Mouse (Mus musculus): ENCODE measurements around the gene Mttp. TPM values are rescaled to one million over a fixed set of nuclear protein-coding genes. Genes with fewer than 3 reads are reported as not detected.
A peak's percentile ranks its signal among the peaks of the same experiment; 100 is the strongest.

The Mttp gene
- 8.4 and 9.0 TPM in 2 replicates for polyA plus RNA-seq (2016; fragmentation: Nextera tagmentation; extraction: Ambion mirVana)

DNA sequence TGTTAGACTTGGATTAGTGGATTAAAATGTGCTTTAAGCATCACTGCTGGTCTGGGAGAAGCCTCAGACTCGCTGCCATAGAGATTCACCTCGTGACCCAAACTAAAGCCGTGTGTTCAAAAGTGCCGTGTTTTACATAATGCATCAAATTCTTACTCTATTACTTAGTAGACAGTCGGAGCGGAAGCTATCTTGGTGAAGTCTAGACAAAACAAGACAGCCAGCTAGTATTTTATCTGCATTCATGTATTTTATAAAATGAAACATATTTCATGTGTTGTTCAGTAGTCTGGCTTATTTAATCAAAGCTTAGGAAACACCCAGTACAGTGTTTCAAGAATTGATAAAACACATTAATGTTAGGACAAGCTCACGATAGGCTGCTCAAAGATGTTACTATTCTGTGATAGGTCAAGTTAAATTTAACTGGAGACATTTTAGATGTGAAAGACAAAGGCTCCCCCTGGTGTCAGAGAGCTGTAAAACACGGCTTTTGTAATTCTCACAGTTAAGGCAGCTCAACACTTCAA is at the start of gene Mttp:
Mttp (minus strand) TSS at position 327 of the 530 bp plus-strand sequence.
- Histone ChIP-seq H3K27ac (ENCODE audit: poor library complexity, severe bottlenecking) (peak within 1 kb of the TSS; percentile 100), H3K4me2 (peak within 1 kb of the TSS; percentile 73), H3K4me3 (peak within 1 kb of the TSS; percentile 64), H3K4me1 (replicated peaks) (no peaks in the 10 kb centered on the region), H3K27me3 (replicated peaks) (no peaks in the 10 kb centered on the region), H3K36me3 (peaks cover 9% of the 10 kb centered on the region), H3K9me3 (replicated peaks) (no peaks in the 10 kb centered on the region), H3K9ac (peak within 1 kb of the TSS; percentile 79)
- ATAC-seq (ENCODE audit: insufficient number of reproducible peaks, low FRiP score), result no peak
- WGBS, result 4% methylated on average over 8 of the region's 8 CpGs

DNA sequence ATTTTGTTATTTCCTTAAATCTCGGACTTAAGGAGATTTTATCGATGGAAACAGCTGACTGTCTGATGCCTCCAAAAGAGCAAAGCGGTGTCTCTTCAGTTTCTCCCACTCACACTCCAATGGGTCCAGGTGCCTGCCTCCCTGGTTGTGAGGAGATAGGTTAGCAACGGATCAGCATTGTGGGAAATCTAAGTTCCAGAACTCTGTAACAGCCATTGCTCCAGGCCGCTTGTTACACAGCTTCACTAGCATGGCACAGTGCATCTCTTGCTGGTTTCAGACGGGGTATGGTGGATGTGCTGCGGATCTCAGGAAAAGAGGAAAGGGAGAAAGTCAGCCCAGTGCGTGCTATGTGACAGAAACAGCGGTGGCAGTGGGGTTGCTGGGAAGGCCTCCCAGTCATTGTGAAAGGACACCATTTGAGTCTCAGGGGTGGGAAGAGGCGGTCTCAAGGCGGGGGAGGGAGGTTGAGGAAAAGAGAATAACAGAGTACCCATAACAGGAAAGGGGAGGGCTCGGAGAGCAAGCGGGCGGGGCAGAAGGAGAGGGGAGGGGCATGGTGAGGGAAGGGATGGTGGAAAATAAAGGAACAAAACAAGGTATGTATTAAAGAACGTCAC is 49.0 kb upstream of the Mttp start, which contains the start of gene 4930579F01Rik:
4930579F01Rik (minus strand) TSS at position 143 of the 620 bp plus-strand sequence.
- WGBS, result 70% methylated on average over 15 of the region's 15 CpGs
- H3K9ac ChIP-seq, result no peak within 1 kb of the TSS
- no peak within 1 kb of the TSS for H3K4me2 ChIP-seq
- H3K4me3 ChIP-seq, result no peak within 1 kb of the TSS
- no peaks in the 10 kb centered on the region for H3K4me1 ChIP-seq (replicated peaks)
- no peak for ATAC-seq (ENCODE audit: insufficient number of reproducible peaks, low FRiP score)
- H3K27ac ChIP-seq (ENCODE audit: poor library complexity, severe bottlenecking), result no peak within 1 kb of the TSS
- H3K9me3 ChIP-seq (replicated peaks), result peaks cover 2% of the 10 kb centered on the region; the same call in 1 of the 2 replicates
- no peaks in the 10 kb centered on the region for H3K36me3 ChIP-seq
- no peaks in the 10 kb centered on the region for H3K27me3 ChIP-seq (replicated peaks)

DNA sequence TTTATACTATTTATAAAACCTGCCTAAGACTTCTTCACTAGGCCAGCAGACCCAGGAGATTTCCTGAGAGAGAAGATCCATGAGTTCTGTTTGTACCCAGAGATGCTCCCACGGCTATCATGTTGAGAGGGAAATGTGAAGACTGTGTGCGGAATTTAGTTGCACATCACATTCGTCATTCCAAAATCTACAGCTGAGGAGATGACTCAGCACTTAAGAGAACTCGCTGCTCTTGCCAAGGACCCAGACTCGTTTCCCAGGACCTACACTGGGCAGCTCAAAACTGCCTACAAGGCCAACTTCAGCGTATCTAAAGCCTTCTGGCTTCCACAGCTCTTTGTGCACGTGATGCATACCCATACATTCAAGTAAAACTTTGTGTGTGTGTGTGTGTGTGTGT is 47.5 kb upstream of the Mttp start:
- 76% methylated on average over 7 of the region's 7 CpGs for WGBS
- no peaks in the 10 kb centered on the region for H3K4me1 ChIP-seq (replicated peaks)
- no peaks in the 10 kb centered on the region for H3K36me3 ChIP-seq
- H3K27ac ChIP-seq (ENCODE audit: poor library complexity, severe bottlenecking), result no peak overlapping the region
- no peak for ATAC-seq (ENCODE audit: insufficient number of reproducible peaks, low FRiP score)
- peaks cover 2% of the 10 kb centered on the region; the same call in 1 of the 2 replicates for H3K9me3 ChIP-seq (replicated peaks)
- H3K4me2 ChIP-seq, result no peak overlapping the region
- no peaks in the 10 kb centered on the region for H3K27me3 ChIP-seq (replicated peaks)
- no peak overlapping the region for H3K4me3 ChIP-seq
- no peak overlapping the region for H3K9ac ChIP-seq

DNA sequence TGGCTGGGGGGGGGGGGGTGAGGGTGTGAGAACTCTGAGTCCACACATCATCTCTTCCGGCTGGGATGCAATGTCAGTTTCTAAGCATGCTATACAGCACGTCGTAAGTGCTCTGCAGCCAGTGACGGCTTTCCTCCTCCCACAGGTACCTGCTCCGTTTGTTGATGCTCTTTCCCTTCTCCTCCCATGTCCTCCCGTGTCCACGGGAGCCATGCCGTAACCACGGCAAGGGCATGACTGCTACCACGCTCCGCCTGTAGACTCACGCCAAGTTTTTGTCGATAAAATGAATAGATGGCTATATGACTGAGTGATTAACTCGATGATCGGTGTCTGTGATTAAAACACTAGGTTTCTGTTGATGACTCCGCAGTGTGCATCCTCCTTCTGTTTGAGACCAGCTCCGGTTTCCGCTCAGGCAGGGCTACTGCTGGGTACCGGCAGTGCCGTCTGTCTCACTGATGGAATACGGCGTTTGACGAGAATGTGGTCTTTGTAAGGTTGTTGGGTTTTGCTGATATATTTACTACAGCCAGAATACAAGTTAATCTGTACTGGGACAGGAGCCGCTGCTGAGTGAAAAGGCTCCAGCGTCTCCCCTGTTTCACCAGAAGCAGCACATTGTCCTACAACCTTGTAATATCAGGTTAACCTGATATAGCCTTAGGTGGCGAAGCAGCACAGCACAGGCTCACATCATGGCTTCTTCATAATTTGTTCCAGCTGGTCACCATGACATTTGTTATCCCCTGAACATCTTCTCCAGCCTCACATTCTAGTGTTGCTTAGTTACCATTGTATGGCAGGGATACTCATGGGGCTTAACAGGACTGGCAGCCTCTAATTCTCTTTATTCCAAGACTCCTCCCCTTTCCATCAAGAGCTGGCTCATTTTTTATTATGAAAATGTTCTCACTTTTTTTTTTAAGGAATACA is 41.5 kb upstream of the Mttp start:
- peaks cover 2% of the 10 kb centered on the region; the same call in 1 of the 2 replicates for H3K9me3 ChIP-seq (replicated peaks)
- no peak overlapping the region for H3K9ac ChIP-seq
- H3K4me2 ChIP-seq, result no peak overlapping the region
- ATAC-seq (ENCODE audit: insufficient number of reproducible peaks, low FRiP score), result no peak
- no peaks in the 10 kb centered on the region for H3K36me3 ChIP-seq
- H3K27ac ChIP-seq (ENCODE audit: poor library complexity, severe bottlenecking), result no peak overlapping the region
- no peaks in the 10 kb centered on the region for H3K27me3 ChIP-seq (replicated peaks)
- no peaks in the 10 kb centered on the region for H3K4me1 ChIP-seq (replicated peaks)
- WGBS, result 89% methylated on average over 26 of the region's 26 CpGs
- no peak overlapping the region for H3K4me3 ChIP-seq

DNA sequence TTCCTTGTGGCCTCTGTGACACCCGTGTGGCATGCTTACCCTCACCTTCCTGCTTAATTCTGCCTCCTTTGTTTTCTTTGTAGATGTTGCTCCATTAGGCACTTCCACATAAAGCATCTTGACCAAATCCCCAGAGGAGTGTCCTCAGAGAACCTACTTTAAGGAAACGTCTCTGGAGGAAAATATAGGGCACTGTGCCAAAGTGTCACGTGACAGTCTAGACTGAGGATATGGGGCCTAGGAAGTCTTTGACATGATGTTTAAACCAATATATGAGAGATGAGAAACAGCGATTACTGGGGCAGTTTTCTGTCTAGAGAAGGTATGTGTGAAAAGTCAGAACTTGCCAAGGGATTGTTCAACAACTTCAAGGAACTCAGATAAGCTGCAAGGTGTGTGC is 40.5 kb upstream of the Mttp start:
- H3K4me3 ChIP-seq, result no peak overlapping the region
- H3K36me3 ChIP-seq, result no peaks in the 10 kb centered on the region
- no peaks in the 10 kb centered on the region for H3K9me3 ChIP-seq (replicated peaks)
- no peak overlapping the region for H3K27ac ChIP-seq (ENCODE audit: poor library complexity, severe bottlenecking)
- 50% methylated on average over 4 of the region's 4 CpGs for WGBS
- no peak overlapping the region for H3K4me2 ChIP-seq
- H3K9ac ChIP-seq, result no peak overlapping the region
- no peak for ATAC-seq (ENCODE audit: insufficient number of reproducible peaks, low FRiP score)
- no peaks in the 10 kb centered on the region for H3K27me3 ChIP-seq (replicated peaks)
- H3K4me1 ChIP-seq (replicated peaks), result no peaks in the 10 kb centered on the region

DNA sequence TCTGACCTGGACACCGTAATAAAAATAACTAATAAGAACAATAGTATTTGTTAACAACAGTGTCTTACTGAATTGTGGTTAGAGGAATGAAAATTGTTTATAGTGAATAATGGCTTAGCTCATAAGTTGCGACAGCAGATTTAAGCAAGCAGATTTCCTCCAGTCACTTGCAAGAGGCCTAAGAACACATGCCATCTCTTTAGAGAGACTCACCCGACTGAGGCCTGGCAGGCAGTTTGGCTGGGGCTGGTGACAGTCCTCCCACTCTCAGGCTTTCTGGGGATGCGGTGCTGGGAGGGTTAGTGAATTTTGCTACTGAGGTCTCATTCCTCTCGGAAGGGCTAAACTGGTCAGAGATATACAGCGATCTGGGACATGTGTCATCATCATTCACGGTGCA is 38.6 kb upstream of the Mttp start:
- H3K4me1 ChIP-seq (replicated peaks), result no peaks in the 10 kb centered on the region
- no peak overlapping the region for H3K4me2 ChIP-seq
- no peaks in the 10 kb centered on the region for H3K27me3 ChIP-seq (replicated peaks)
- 84% methylated on average over 7 of the region's 7 CpGs for WGBS
- ATAC-seq (ENCODE audit: insufficient number of reproducible peaks, low FRiP score), result no peak
- H3K27ac ChIP-seq (ENCODE audit: poor library complexity, severe bottlenecking), result no peak overlapping the region
- H3K36me3 ChIP-seq, result no peaks in the 10 kb centered on the region
- no peaks in the 10 kb centered on the region for H3K9me3 ChIP-seq (replicated peaks)
- no peak overlapping the region for H3K9ac ChIP-seq
- no peak overlapping the region for H3K4me3 ChIP-seq

DNA sequence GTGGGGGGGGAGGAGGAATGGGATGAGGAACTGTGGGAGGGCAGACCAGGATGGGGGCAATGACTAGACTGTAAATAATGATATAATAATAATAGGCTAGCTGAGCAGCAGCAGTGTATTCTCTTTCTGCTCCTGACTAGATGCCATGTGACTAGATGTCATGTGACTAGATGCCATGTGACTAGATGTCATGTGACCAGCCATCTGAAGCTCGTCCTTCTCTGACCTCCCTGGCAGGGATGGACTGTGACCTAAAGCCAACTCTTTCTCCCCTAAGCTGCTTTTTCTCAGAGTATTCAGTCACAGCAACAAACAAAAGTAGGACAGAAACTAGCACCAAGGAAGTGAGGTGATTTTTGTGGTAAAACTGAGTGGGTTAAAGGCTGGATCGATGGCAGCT is 37.3 kb upstream of the Mttp start:
- Histone ChIP-seq H3K36me3 (no peaks in the 10 kb centered on the region), H3K27me3 (replicated peaks) (no peaks in the 10 kb centered on the region), H3K9ac (no peak overlapping the region), H3K4me2 (no peak overlapping the region), H3K4me3 (no peak overlapping the region), H3K4me1 (replicated peaks) (no peaks in the 10 kb centered on the region), H3K9me3 (replicated peaks) (no peaks in the 10 kb centered on the region), H3K27ac (ENCODE audit: poor library complexity, severe bottlenecking) (no peak overlapping the region)
- 73% methylated on average over 2 of the region's 2 CpGs for WGBS
- ATAC-seq (ENCODE audit: insufficient number of reproducible peaks, low FRiP score), result no peak

DNA sequence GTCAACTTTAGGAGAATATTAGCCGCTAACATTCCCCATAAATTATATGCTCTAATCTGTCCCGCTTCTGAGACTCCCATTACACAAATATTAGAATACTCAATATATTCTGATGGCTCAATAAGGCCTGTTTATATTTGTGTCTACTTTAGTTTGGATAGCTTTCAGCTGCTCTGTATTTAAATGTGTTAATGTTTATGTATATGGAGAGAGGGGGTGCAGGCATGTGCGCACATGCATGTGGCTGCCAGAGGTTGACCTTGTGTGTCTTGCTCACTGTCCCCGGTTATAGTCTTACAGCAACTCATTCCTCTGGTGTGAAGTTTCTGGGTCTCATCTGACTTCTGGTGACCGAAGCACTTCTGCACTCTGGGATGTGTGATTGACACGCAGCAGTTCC is 30.8 kb upstream of the Mttp start:
- Histone ChIP-seq H3K27ac (ENCODE audit: poor library complexity, severe bottlenecking) (no peak overlapping the region), H3K9ac (no peak overlapping the region), H3K4me3 (no peak overlapping the region), H3K4me2 (no peak overlapping the region), H3K36me3 (no peaks in the 10 kb centered on the region), H3K9me3 (replicated peaks) (peaks cover 3% of the 10 kb centered on the region), H3K4me1 (replicated peaks) (no peaks in the 10 kb centered on the region), H3K27me3 (replicated peaks) (no peaks in the 10 kb centered on the region)
- ATAC-seq (ENCODE audit: insufficient number of reproducible peaks, low FRiP score), result no peak
- 76% methylated on average over 6 of the region's 6 CpGs for WGBS

DNA sequence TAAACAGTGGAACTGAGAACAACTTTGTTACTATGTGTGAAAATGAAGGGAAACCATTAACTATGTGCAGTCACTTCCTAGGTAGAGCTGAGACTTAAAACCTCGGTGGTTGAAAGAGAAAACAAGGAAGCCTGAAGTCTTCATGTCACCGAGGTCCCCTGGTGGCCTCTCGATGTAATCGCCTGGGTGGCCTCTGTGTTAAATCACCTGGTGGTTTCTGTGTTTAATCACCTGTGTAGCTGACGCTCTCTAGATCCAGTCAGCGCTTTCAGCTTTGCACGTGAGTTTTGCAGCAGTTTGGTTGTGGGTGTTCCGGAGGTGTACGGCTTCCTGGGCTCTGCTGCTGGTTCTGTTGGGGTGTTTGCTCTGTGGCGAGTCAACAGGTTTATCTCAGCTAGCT is 28.5 kb upstream of the Mttp start:
- Histone ChIP-seq H3K9ac (no peak overlapping the region), H3K4me1 (replicated peaks) (no peaks in the 10 kb centered on the region), H3K27me3 (replicated peaks) (no peaks in the 10 kb centered on the region), H3K9me3 (replicated peaks) (peaks cover 3% of the 10 kb centered on the region), H3K36me3 (no peaks in the 10 kb centered on the region), H3K4me3 (no peak overlapping the region), H3K27ac (ENCODE audit: poor library complexity, severe bottlenecking) (no peak overlapping the region), H3K4me2 (no peak overlapping the region)
- no peak for ATAC-seq (ENCODE audit: insufficient number of reproducible peaks, low FRiP score)
- 73% methylated on average over 10 of the region's 10 CpGs for WGBS

DNA sequence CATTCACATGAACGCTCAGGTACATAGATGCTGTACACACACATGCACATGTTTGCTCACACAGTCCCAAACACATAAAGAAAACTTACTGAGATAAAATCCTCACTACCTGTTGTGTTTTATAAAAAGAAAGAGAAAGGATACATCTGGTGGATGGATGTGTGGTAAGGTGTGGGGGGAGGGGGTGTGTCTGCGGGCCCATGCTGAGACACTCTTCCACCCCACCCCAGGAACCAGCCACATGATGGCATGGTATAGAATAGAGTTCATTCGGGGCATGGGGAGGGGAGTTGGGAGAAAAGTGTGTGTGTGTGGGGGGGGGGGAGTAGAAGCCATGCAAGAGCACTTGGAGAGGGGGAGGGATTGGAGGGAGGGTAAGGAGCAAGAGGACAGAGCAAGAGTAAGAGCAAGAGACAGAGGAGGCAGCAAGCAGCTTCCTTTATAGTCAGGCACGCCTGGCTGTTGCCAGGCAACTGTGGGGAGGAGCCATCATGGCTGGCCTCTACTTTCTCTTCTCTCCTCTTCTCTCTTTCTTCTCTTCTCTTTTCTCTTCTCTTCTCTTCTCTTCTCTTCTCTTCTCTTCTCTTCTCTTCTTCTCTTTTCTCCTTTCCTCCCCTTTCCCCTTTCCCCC is 17.9 kb upstream of the Mttp start:
- Histone ChIP-seq H3K27me3 (replicated peaks) (no peaks in the 10 kb centered on the region), H3K4me2 (no peak overlapping the region), H3K36me3 (0 out of 2 replicates have a peak, but pooled peaks cover 3% of the 10 kb centered on the region), H3K9ac (no peak overlapping the region), H3K9me3 (replicated peaks) (no peaks in the 10 kb centered on the region), H3K4me1 (replicated peaks) (peaks cover 3% of the 10 kb centered on the region; the same call in 1 of the 2 replicates), H3K27ac (ENCODE audit: poor library complexity, severe bottlenecking) (no peak overlapping the region), H3K4me3 (no peak overlapping the region)
- WGBS, result 62% methylated on average over 4 of the region's 4 CpGs
- no peak for ATAC-seq (ENCODE audit: insufficient number of reproducible peaks, low FRiP score)

DNA sequence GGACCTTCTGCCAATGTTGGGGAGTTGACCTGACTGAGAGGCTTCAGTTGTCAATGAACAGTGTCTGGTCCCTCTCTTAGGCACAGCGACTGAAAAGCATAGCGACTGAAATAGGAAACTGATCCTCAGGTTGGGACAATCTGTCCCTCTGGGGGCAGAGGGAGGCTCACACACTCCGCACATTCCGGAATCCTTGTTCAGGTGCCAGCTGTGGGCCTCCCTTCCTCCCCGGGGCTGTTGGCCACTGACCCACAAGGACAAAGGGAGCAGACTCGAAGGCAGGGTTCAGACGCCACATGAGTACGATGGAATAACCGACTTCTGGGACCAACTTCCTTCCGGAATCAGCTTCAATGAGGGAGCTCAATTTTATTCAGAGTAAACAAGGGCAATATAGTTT is 16.9 kb upstream of the Mttp start:
- Histone ChIP-seq H3K9me3 (replicated peaks) (no peaks in the 10 kb centered on the region), H3K36me3 (peaks cover 8% of the 10 kb centered on the region), H3K4me2 (no peak overlapping the region), H3K27me3 (replicated peaks) (no peaks in the 10 kb centered on the region), H3K27ac (ENCODE audit: poor library complexity, severe bottlenecking) (no peak overlapping the region), H3K4me3 (no peak overlapping the region), H3K4me1 (replicated peaks) (peaks cover 3% of the 10 kb centered on the region; the same call in 1 of the 2 replicates), H3K9ac (no peak overlapping the region)
- ATAC-seq (ENCODE audit: insufficient number of reproducible peaks, low FRiP score), result no peak
- WGBS, result 85% methylated on average over 10 of the region's 10 CpGs

Measured in heart, embryonic 12.5 days (tissue).